Mouse (Mus musculus) olfactory bulb, adult 2 months (tissue): Measurements from ENCODE around the gene Kif11. TPM values are rescaled to one million over a fixed set of nuclear protein-coding genes. Genes with fewer than 3 reads are reported as not detected.

Experiments
- H3K27ac ChIP-seq: fragments of 200-500 bp; 2 replicates; pipeline ENCODE4 v1.5.1; 2012; ENCODE audit warnings: low read depth, low read length; ENCODE audit not compliant: insufficient read depth
- H3K4me1 ChIP-seq: fragments of 200-500 bp; 2 replicates; pipeline ENCODE4 v1.6.1; 2012; ENCODE audit warnings: low read length; ENCODE audit not compliant: control insufficient read depth, insufficient read depth
- H3K4me3 ChIP-seq: fragments of 200-500 bp; 2 replicates; pipeline ENCODE4 v1.5.1; 2012; ENCODE audit warnings: mild to moderate bottlenecking, low read depth, low read length, moderate library complexity; ENCODE audit not compliant: insufficient read depth
- CTCF ChIP-seq: fragments of 200-500 bp; IDR thresholded peaks from 2 replicates; pipeline ENCODE4 v1.5.1; 2012; ENCODE audit warnings: low read depth, mild to moderate bottlenecking, low read length, moderate library complexity; ENCODE audit not compliant: insufficient read depth
- POLR2A ChIP-seq: fragments of 200-500 bp; IDR thresholded peaks from 2 replicates; pipeline ENCODE4 v1.6.1; 2012; ENCODE audit warnings: mild to moderate bottlenecking, low read depth, low read length, moderate library complexity; ENCODE audit not compliant: insufficient read depth
- WGBS: fragments of 180-500 bp; shearing (Covaris S2); methylation state at CpG from one replicate; pipeline ENCODE4 v1.1.7; 2018; 5-methylcytosine and 5-hydroxymethylcytosine counted together
- polyA plus RNA-seq: library from polyadenylated mRNA; stranded (reverse); fragments of >200 nt; gene quantifications from 2 replicates; pipeline ENCODE4 v1.2.4, GENCODE M21; 2012; ENCODE audit warnings: low replicate concordance; ENCODE audit not compliant: missing spikeins, insufficient read depth, insufficient read length

The Kif11 gene
- polyA plus RNA-seq, 1 experiment: 63.0 TPM

DNA sequence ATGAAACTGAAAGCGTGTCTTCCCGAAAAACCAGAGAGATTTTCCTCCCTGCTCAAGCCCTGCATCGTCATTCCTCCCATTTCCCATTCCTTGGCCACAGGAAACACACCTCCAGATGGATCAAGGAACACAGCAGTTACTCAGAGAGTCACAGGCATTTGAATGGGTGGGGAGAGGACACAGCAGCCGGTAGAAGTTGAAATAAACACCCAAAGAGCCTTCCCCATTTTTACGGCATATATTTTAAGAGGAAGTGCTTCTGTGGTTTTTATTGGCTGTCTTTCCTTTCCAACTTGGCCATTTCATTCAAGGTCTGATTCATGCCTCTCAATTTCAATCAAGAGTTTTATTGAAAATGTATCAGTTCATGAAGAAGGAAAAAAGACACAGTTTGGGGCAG lies 72.0 kb downstream of the Kif11 start:
- no peak for TF ChIP-seq CTCF
- WGBS: 74% methylated on average over 5 of the region's 5 CpGs
- no peak overlapping the region for H3K27ac ChIP-seq

DNA sequence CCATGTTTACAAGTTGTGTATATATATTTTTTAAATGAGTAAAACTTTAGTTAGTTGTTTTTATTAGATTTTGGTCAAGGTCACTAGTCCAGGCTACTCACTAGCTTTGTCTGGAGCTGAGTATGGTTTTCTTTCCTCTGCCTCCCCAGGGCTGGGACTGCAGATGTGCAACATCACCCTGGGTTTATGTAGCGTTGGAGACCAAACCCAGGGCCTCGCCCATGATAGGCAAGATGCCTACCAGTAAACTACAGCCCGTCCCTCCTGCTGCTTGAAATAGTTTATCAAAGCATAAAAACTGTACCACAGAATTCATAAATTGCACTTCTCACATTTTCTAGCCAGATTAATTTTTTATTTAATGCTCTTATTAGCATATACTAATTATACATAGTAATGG lies 73.0 kb downstream of the Kif11 start:
- no peak overlapping the region for H3K27ac ChIP-seq
- TF ChIP-seq POLR2A (no peak), CTCF (no peak)
- 92% methylated on average over 3 of the region's 3 CpGs for WGBS
- no peak overlapping the region for H3K4me3 ChIP-seq
- no peaks in the 10 kb centered on the region for H3K4me1 ChIP-seq

More for the DNA sequence above, 72.0 kb downstream of the Kif11 start:
- no peaks in the 10 kb centered on the region for H3K4me1 ChIP-seq
- H3K4me3 ChIP-seq: no peak overlapping the region

DNA sequence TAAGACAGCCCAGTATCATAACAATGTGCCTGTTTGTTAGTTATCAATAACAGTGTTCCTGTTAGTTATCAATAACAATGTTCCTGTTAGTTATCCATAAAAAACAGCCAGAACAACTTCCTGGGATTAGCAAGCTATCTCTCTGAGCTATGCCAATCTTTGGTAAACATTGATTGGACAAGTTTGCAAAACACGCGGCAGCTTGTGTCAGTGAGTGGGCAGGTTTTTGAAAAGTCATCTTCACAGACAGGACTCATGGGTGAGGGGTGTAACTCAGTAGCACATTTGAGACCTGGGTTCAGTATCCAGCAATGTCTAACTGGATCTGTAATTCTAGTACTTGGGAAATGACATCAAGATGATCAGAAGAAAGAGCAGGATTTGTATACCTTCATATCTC lies 79.3 kb downstream of the Kif11 start:
- 95% methylated on average over 2 of the region's 2 CpGs for WGBS
- H3K4me3 ChIP-seq: no peak overlapping the region
- no peaks in the 10 kb centered on the region for H3K4me1 ChIP-seq
- H3K27ac ChIP-seq: no peak overlapping the region
- no peak for TF ChIP-seq POLR2A
- TF ChIP-seq CTCF: no peak

DNA sequence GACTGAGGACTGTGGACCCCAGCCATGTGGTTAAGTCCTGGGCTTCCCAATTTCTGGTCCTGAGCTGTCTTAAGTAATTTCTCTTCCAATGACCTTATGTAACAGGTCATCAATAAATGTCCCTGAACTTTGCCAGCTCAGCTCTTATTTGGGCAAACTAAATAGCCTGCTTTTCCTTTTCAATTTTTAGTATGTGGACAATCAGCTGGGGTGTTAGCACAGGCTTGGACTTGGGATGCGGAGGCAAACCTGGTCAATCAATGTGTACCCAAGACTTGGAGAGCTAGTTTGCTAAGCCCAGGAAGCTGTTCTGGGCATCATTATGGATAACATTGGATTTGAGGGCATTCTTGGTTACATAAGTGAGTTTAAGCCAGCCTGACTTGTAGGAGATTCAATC lies 79.8 kb downstream of the Kif11 start:
- H3K27ac ChIP-seq: no peak overlapping the region
- TF ChIP-seq POLR2A: no peak
- no peak for TF ChIP-seq CTCF
- 100% methylated on average over 1 of the region's 1 CpGs for WGBS
- no peak overlapping the region for H3K4me3 ChIP-seq
- H3K4me1 ChIP-seq: no peaks in the 10 kb centered on the region

DNA sequence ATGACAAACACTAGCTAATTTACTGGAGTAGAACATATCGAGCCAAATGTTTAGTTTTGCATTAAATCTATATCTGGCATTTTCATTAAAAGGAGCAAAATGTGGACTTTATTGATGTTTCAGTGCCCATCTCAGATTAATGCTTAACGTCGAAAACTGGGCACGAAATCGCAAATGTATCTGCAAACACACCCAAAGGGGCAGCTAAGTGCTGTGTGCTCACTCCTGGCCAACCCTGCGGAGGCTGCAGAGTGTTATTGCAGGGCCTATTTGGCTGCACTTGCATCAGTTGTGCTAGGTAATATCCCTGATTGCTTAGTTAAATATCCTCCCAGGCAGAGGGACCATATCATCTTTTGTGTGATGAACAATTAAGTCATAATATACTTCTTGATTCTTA lies 81.8 kb downstream of the Kif11 start:
- no peak overlapping the region for H3K4me3 ChIP-seq
- 69% methylated on average over 6 of the region's 6 CpGs for whole genome bisulfite sequencing
- TF ChIP-seq POLR2A: no peak
- TF ChIP-seq CTCF: no peak
- H3K4me1 ChIP-seq: no peaks in the 10 kb centered on the region
- no peak overlapping the region for H3K27ac ChIP-seq

DNA sequence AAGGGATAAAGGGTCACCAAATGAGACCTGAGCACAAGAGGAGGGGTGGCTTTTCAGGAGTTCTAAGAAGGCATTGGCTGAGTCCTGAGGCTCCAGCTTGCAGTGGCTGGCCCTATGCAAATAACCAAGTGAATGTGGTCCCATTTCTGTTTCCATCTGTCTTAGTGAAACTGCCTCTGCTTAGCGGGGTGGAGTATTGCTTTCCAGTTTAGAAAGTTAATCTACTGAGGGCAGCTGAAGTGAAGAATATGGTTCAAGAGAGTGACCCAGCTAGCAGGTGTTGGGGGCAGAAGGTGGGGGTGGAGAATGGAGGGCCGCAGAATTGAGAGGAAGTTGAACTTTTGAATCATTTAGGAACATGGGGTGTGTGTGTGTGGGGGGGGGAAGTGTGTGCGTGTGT lies 90.2 kb downstream of the Kif11 start:
- H3K27ac ChIP-seq: no peak overlapping the region
- H3K4me3 ChIP-seq: no peak overlapping the region
- 79% methylated on average over 3 of the region's 3 CpGs for WGBS
- H3K4me1 ChIP-seq: no peaks in the 10 kb centered on the region
- TF ChIP-seq CTCF (no peak), POLR2A (no peak)

DNA sequence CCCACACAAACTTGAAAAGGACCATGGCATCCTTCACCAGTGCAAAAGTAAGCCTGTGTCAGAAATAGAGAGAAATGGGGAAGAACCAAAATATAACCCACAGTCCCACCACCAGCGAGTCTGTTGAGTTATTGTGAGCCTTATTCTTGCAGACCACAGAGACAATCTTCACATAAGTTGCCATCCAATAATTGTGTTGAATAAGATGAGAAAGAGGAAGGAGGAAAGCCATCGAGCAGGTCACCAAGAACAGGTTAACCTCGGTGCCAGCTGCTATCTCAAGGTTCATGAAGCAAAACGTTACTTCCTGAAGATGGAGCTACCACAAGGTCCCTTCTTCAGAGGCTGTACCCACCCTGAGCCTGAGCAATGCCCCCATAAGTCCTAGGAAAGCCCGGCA lies 90.8 kb downstream of the Kif11 start:
- no peak for TF ChIP-seq CTCF
- TF ChIP-seq POLR2A: no peak
- no peaks in the 10 kb centered on the region for H3K4me1 ChIP-seq
- 90% methylated on average over 5 of the region's 5 CpGs for WGBS
- H3K4me3 ChIP-seq: no peak overlapping the region
- H3K27ac ChIP-seq: no peak overlapping the region

DNA sequence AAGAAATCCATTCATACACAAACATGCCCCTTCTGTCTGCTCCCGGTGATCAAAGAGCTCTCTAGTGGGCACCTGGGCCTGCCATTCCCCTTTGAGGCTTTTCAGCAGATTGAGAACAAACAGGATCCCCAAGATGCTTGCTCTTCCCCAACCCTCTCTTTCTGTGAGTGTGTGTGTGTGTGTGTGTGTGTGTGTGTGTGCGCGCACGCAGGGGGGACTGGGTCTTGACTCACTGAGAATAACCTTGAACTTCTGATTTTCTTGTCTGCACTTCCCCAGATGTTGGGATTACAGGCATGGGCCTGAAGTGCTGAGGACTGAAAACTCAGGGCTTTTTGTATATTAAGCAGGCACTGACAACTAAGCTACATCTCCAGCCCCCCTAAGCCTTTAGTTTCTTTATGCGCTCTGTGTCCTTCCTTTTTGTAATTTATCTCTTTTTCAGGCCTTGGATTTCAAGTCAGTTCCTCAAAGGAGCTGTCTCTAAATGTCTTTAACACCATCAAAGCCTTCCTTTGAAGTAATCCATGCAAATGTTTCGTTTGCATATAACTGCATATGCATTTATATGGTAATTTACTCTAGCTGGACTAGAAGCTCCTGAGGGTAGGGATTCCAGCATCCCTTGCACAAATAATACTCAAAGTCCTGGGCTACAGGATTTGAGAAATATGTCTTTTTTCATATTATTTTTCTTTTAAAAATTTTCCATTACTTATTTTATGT lies 92.8 kb downstream of the Kif11 start:
- H3K4me1 ChIP-seq: no peaks in the 10 kb centered on the region
- no peak overlapping the region for H3K27ac ChIP-seq
- no peak for TF ChIP-seq POLR2A
- TF ChIP-seq CTCF: no peak
- WGBS: 85% methylated on average over 6 of the region's 6 CpGs
- no peak overlapping the region for H3K4me3 ChIP-seq

Other genes with a start within 250 kb of the Kif11 start
- gene March5, start 168.9 kb upstream of the Kif11 start, polyA plus RNA-seq: not detected in 2 replicates
- not detected in 2 replicates for gene Cpeb3, start 167.8 kb upstream of the Kif11 start, polyA plus RNA-seq
- gene Ide, start 38.6 kb upstream of the Kif11 start, polyA plus RNA-seq: 94.3 TPM in 1 of 2 replicates, not detected in the other
- not detected in 2 replicates for gene Hhex, start 58.4 kb downstream of the Kif11 start, polyA plus RNA-seq
- not detected in 2 replicates for gene Exoc6, start 174.0 kb downstream of the Kif11 start, polyA plus RNA-seq